Mouse (Mus musculus) MEL (cell line): ENCODE measurements at regions not wholly inside any gene's neighbourhood (a gene's known extent, or its start where the extent isn't known, plus 50 kb on each side); places are given as distances from the start of the nearest gene placed in this dataset.
"Not testable (repeated sequence)": the region's sequence is repeated elsewhere in the genome, so short reads cannot be mapped to it uniquely, and the experiment has no call there.

Source experiments
- DNase-seq: peaks from one replicate; pipeline ENCODE4 v3.0.0; 2011; ENCODE audit warnings: low read depth, low spot score
- H3K27ac ChIP-seq: 2 replicates; pipeline ENCODE4 v1.5.1; 2012; ENCODE audit warnings: low read depth, mild to moderate bottlenecking, control low read depth, low read length, moderate library complexity; ENCODE audit not compliant: control insufficient read depth
- H3K27me3 ChIP-seq, 2 experiments: fragments of 150-350 bp in 1 of 2; sonication (generic) in 1 of 2; 2 replicates each; pipeline ENCODE4 v1.6.1; 2012; ENCODE audit warnings: low read length in 2 of 2, mild to moderate bottlenecking in 2 of 2, improper control_type of control experiment in 1 of 2, moderate library complexity in 1 of 2; ENCODE audit not compliant: insufficient read depth in 2 of 2, control insufficient read depth in 1 of 2
- H3K36me3 ChIP-seq, 2 experiments: 2 replicates each; pipeline ENCODE4 v1.6.1; 2012 to 2014; ENCODE audit warnings: low read length in 2 of 2, improper control_type of control experiment in 1 of 2, inconsistent platforms in 1 of 2, mild to moderate bottlenecking in 1 of 2; ENCODE audit not compliant: insufficient read depth in 2 of 2, control insufficient read depth in 1 of 2
- H3K4me1 ChIP-seq, 2 experiments: fragments of 150-350 bp in 1 of 2; sonication (generic) in 1 of 2; 2 replicates each; pipeline ENCODE4 v1.6.1; 2012; ENCODE audit warnings: low read length in 2 of 2, improper control_type of control experiment in 1 of 2, mild to moderate bottlenecking in 1 of 2; ENCODE audit not compliant: insufficient read depth in 2 of 2, control insufficient read depth in 1 of 2
- H3K4me3 ChIP-seq, 2 experiments: fragments of 150-350 bp in 1 of 2; sonication (generic) in 1 of 2; 2 replicates each; pipeline ENCODE4 v1.5.1; 2012; ENCODE audit warnings: low read depth in 2 of 2, low read length in 2 of 2, mild to moderate bottlenecking in 2 of 2, moderate library complexity in 2 of 2, control low read depth in 1 of 2, improper control_type of control experiment in 1 of 2; ENCODE audit not compliant: control insufficient read depth in 1 of 2, insufficient read depth in 1 of 2
- H3K79me2 ChIP-seq: 2 replicates; pipeline ENCODE4 v1.6.1; 2012; ENCODE audit warnings: mild to moderate bottlenecking, low read length, moderate library complexity; ENCODE audit not compliant: control insufficient read depth, poor library complexity, insufficient read depth
- H3K9ac ChIP-seq: 2 replicates; pipeline ENCODE4 v1.6.1; 2012; ENCODE audit warnings: low read depth, mild to moderate bottlenecking, control low read depth, low read length, moderate library complexity; ENCODE audit not compliant: control insufficient read depth, poor library complexity, severe bottlenecking
- H3K9me3 ChIP-seq: fragments of 150-350 bp; sonication (generic); replicated peaks from 2 replicates; pipeline ENCODE4 v1.6.1; 2012; ENCODE audit warnings: mild to moderate bottlenecking, low read length, improper control_type of control experiment, moderate library complexity; ENCODE audit not compliant: insufficient read depth
- CHD1 ChIP-seq: IDR thresholded peaks from 2 replicates; pipeline ENCODE4 v1.6.1; 2012; ENCODE audit warnings: low read depth, mild to moderate bottlenecking, inconsistent platforms, low read length, improper control_type of control experiment
- CHD2 ChIP-seq: IDR thresholded peaks from 2 replicates; pipeline ENCODE4 v1.6.1; 2011; ENCODE audit warnings: low read length, improper control_type of control experiment
- CTCF ChIP-seq, 3 experiments: IDR thresholded peaks in 2 of 3; conservative IDR thresholded peaks in 1 of 3; 2 replicates each; pipeline ENCODE4 v1.5.1; 2011 to 2012; ENCODE audit warnings: low read length in 3 of 3, low read depth in 2 of 3, mild to moderate bottlenecking in 2 of 3, improper control_type of control experiment in 1 of 3, inconsistent platforms in 1 of 3, mixed read lengths in 1 of 3, moderate library complexity in 1 of 3; ENCODE audit not compliant: control insufficient read depth in 1 of 3, insufficient read depth in 1 of 3, poor library complexity in 1 of 3, severe bottlenecking in 1 of 3
- EP300 ChIP-seq, 2 experiments: IDR thresholded peaks; 2 replicates each; pipeline ENCODE4 v1.6.1; 2011; ENCODE audit warnings: improper control_type of control experiment in 2 of 2, low read length in 2 of 2, low read depth in 1 of 2, mild to moderate bottlenecking in 1 of 2
- GABPA ChIP-seq: IDR thresholded peaks from 2 replicates; pipeline ENCODE4 v1.6.1; 2012; ENCODE audit warnings: low read depth, mild to moderate bottlenecking, inconsistent platforms, low read length, improper control_type of control experiment, moderate library complexity
- HCFC1 ChIP-seq: IDR thresholded peaks from 2 replicates; pipeline ENCODE4 v1.6.1; 2012; ENCODE audit warnings: low read depth, mild to moderate bottlenecking, inconsistent platforms, low read length, improper control_type of control experiment, moderate library complexity
- JUND ChIP-seq: IDR thresholded peaks from 2 replicates; pipeline ENCODE4 v1.6.1; 2011; ENCODE audit warnings: low read depth, mild to moderate bottlenecking, improper control_type of control experiment, low read length
- KAT2A ChIP-seq: conservative IDR thresholded peaks from 2 replicates; pipeline ENCODE4 v1.6.1; 2012; ENCODE audit warnings: low read depth, low read length, improper control_type of control experiment, inconsistent platforms
- MAZ ChIP-seq: IDR thresholded peaks from 2 replicates; pipeline ENCODE4 v1.6.1; 2012; ENCODE audit warnings: low read depth, mild to moderate bottlenecking, inconsistent platforms, low read length, improper control_type of control experiment
- MEF2A ChIP-seq: IDR thresholded peaks from 2 replicates; pipeline ENCODE4 v1.6.1; 2014; ENCODE audit warnings: low read depth, mild to moderate bottlenecking, inconsistent platforms, low read length, improper control_type of control experiment; ENCODE audit not compliant: poor library complexity, insufficient replicate concordance, severe bottlenecking; ENCODE audit errors: extremely low read depth
- MXI1 ChIP-seq: IDR thresholded peaks from 2 replicates; pipeline ENCODE4 v1.6.1; 2011; ENCODE audit warnings: mild to moderate bottlenecking, low read depth, low read length, improper control_type of control experiment
- NRF1 ChIP-seq: IDR thresholded peaks from 2 replicates; pipeline ENCODE4 v1.6.1; 2014; ENCODE audit warnings: low read depth, mild to moderate bottlenecking, inconsistent platforms, low read length, improper control_type of control experiment, moderate library complexity; ENCODE audit not compliant: poor library complexity, insufficient read depth, severe bottlenecking
- POLR2AphosphoS5 ChIP-seq: IDR thresholded peaks from 2 replicates; pipeline ENCODE4 v1.6.1; 2012; ENCODE audit warnings: low read depth, borderline replicate concordance, mild to moderate bottlenecking, inconsistent platforms, low read length, moderate library complexity, mixed read lengths
- RCOR1 ChIP-seq: IDR thresholded peaks from 2 replicates; pipeline ENCODE4 v1.6.1; 2012; ENCODE audit warnings: low read depth, mild to moderate bottlenecking, inconsistent platforms, low read length, improper control_type of control experiment
- TAL1 ChIP-seq: IDR thresholded peaks from 2 replicates; pipeline ENCODE4 v1.6.1; 2012; ENCODE audit warnings: mild to moderate bottlenecking, inconsistent platforms, low read length, moderate library complexity, mixed read lengths
- TCF12 ChIP-seq: IDR thresholded peaks from 2 replicates; pipeline ENCODE4 v1.6.1; 2014; ENCODE audit warnings: low read depth, mild to moderate bottlenecking, inconsistent platforms, low read length, improper control_type of control experiment, moderate library complexity
- UBTF ChIP-seq: IDR thresholded peaks from 2 replicates; pipeline ENCODE4 v1.6.1; 2012; ENCODE audit warnings: low read depth, mild to moderate bottlenecking, inconsistent platforms, low read length, improper control_type of control experiment, moderate library complexity, borderline replicate concordance; ENCODE audit not compliant: insufficient read depth
- ZKSCAN1 ChIP-seq: IDR thresholded peaks from 2 replicates; pipeline ENCODE4 v1.6.1; 2012; ENCODE audit warnings: low read depth, mild to moderate bottlenecking, inconsistent platforms, low read length, improper control_type of control experiment, moderate library complexity
- ZMIZ1 ChIP-seq: IDR thresholded peaks from 2 replicates; pipeline ENCODE4 v1.6.1; 2012; ENCODE audit warnings: low read depth, mild to moderate bottlenecking, inconsistent platforms, low read length, improper control_type of control experiment, moderate library complexity

GRCm38 (mm10) chr4:61969691-61970090 is 84.3 kb downstream of the Mup20 start:
- Histone ChIP-seq H3K36me3 (no peaks in the 10 kb centered on the region), H3K27me3 (no peaks in the 10 kb centered on the region), H3K9me3 (no peaks in the 10 kb centered on the region), H3K4me1 (no peaks in the 10 kb centered on the region), H3K9ac (no peak overlapping the region), H3K27ac (no peak overlapping the region), H3K4me3 (no peak overlapping the region), H3K79me2 (no peaks in the 10 kb centered on the region)
- TF ChIP-seq GABPA (no peak), MAZ (no peak), ZMIZ1 (no peak), MEF2A (no peak), CTCF (IDR thresholded peaks at IDR 0.05 in 2 of 3, conservative IDR thresholded peaks at IDR 0.05 in 1 of 3; ENCODE audit: control insufficient read depth in 1 of 3, insufficient read depth in 1 of 3, low read depth in 2 of 3, low read length in 3 of 3, poor library complexity in 1 of 3, severe bottlenecking in 1 of 3) (no peak), UBTF (no peak), CHD1 (no peak), TAL1 (no peak), CHD2 (no peak), ZKSCAN1 (no peak), JUND (no peak), HCFC1 (no peak), NRF1 (no peak), RCOR1 (no peak)
- no peak for DNase-seq

GRCm38 (mm10) chr4:61967674-61968073 is 86.3 kb downstream of the Mup20 start:
- H3K79me2 ChIP-seq, H3K4me3 ChIP-seq, H3K9ac ChIP-seq, H3K4me1 ChIP-seq, H3K27ac ChIP-seq, H3K27me3 ChIP-seq, H3K36me3 ChIP-seq, DNase-seq, H3K9me3 ChIP-seq: not testable (repeated sequence)

GRCm38 (mm10) chr4:61962315-61962714 is 91.6 kb downstream of the Mup20 start:
- TF ChIP-seq POLR2AphosphoS5 (no peak), EP300 (IDR thresholded peaks at IDR 0.05; ENCODE audit: low read depth in 1 of 2, low read length in 2 of 2) (no peak), JUND (no peak), UBTF (no peak), NRF1 (no peak), KAT2A (no peak), MXI1 (no peak), TCF12 (no peak)

More at GRCm38 (mm10) chr4:61962315-61962714, 91.6 kb downstream of the Mup20 start:
- Histone ChIP-seq H3K4me1 (no peaks in the 10 kb centered on the region), H3K9me3 (no peaks in the 10 kb centered on the region), H3K79me2 (no peaks in the 10 kb centered on the region), H3K36me3 (no peaks in the 10 kb centered on the region), H3K4me3 (no peak overlapping the region), H3K27ac (no peak overlapping the region), H3K9ac (no peak overlapping the region), H3K27me3 (no peaks in the 10 kb centered on the region)
- DNase-seq: no peak
